Mouse (Mus musculus): Measurements from ENCODE around the gene Mthfs. TPM values are rescaled to one million over a fixed set of nuclear protein-coding genes. Genes with fewer than 3 reads are reported as not detected.
"Not testable (repeated sequence)": the region's sequence is repeated elsewhere in the genome, so short reads cannot be mapped to it uniquely, and the experiment has no call there.

Gene Mthfs
- 13.2 and 14.5 TPM in 2 replicates for polyA plus RNA-seq (2016; fragmentation: Nextera tagmentation; extraction: Ambion mirVana)

- not testable (repeated sequence) for H3K9me3 ChIP-seq (replicated peaks); H3K36me3 ChIP-seq; H3K27me3 ChIP-seq (replicated peaks); H3K4me1 ChIP-seq
- H3K27ac ChIP-seq = peak within 1 kb of the TSS; percentile 76; the same call in 1 of the 2 replicates
- peak within 1 kb of the TSS; percentile 56 for H3K4me2 ChIP-seq
- 20% methylated on average over 10 of the region's 12 CpGs for WGBS (ENCODE audit: insufficient replicate concordance)
- peak; percentile 35 for ATAC-seq
- H3K4me3 ChIP-seq = peak within 1 kb of the TSS; percentile 47
- peak within 1 kb of the TSS; percentile 35; the same call in 1 of the 2 replicates for H3K9ac ChIP-seq
These were observed at the start of gene Mthfs for GRCm38 (mm10) chr9:89210353-89211064. Gene Mthfs, plus strand, starts transcription at chr9:89210676.

GRCm38 (mm10) chr9:89172539-89172938 lies 37.9 kb upstream of the Mthfs start:
- H3K4me2 ChIP-seq; H3K36me3 ChIP-seq; H3K27ac ChIP-seq; H3K4me1 ChIP-seq; H3K4me3 ChIP-seq; H3K27me3 ChIP-seq (replicated peaks); H3K9me3 ChIP-seq (replicated peaks); ATAC-seq; H3K9ac ChIP-seq: not testable (repeated sequence)

GRCm38 (mm10) chr9:89178833-89179232 lies 31.6 kb upstream of the Mthfs start:
- not testable (repeated sequence) for H3K27ac ChIP-seq; H3K4me2 ChIP-seq; H3K4me3 ChIP-seq; H3K4me1 ChIP-seq; ATAC-seq; H3K9me3 ChIP-seq (replicated peaks); H3K27me3 ChIP-seq (replicated peaks); H3K9ac ChIP-seq; H3K36me3 ChIP-seq
- 28% methylated on average over 2 of the region's 3 CpGs for WGBS (ENCODE audit: insufficient replicate concordance)

- H3K4me2 ChIP-seq; H3K27ac ChIP-seq; H3K9me3 ChIP-seq (replicated peaks); H3K36me3 ChIP-seq; H3K27me3 ChIP-seq (replicated peaks); H3K4me1 ChIP-seq; H3K9ac ChIP-seq; H3K4me3 ChIP-seq; ATAC-seq: not testable (repeated sequence)
- whole genome bisulfite sequencing (ENCODE audit: insufficient replicate concordance) = 41% methylated on average over 4 of the region's 4 CpGs
These were observed 31.0 kb upstream of the Mthfs start for GRCm38 (mm10) chr9:89179469-89179868.

GRCm38 (mm10) chr9:89187006-89187405 lies 23.5 kb upstream of the Mthfs start:
- not testable (repeated sequence) for H3K4me3 ChIP-seq; H3K9ac ChIP-seq; H3K9me3 ChIP-seq (replicated peaks); H3K4me2 ChIP-seq; H3K27ac ChIP-seq; ATAC-seq; H3K4me1 ChIP-seq; H3K27me3 ChIP-seq (replicated peaks); H3K36me3 ChIP-seq
- 54% methylated on average over 15 of the region's 15 CpGs for WGBS (ENCODE audit: insufficient replicate concordance)

- H3K4me2 ChIP-seq; H3K4me3 ChIP-seq; H3K4me1 ChIP-seq; H3K27ac ChIP-seq; ATAC-seq; H3K36me3 ChIP-seq; H3K9me3 ChIP-seq (replicated peaks); H3K27me3 ChIP-seq (replicated peaks); H3K9ac ChIP-seq: not testable (repeated sequence)
These were observed 15.0 kb upstream of the Mthfs start for GRCm38 (mm10) chr9:89195483-89195882.

- not testable (repeated sequence) for ATAC-seq; H3K9ac ChIP-seq; H3K36me3 ChIP-seq; H3K4me2 ChIP-seq; H3K27ac ChIP-seq; H3K9me3 ChIP-seq (replicated peaks); H3K4me3 ChIP-seq; H3K4me1 ChIP-seq; H3K27me3 ChIP-seq (replicated peaks)
- WGBS (ENCODE audit: insufficient replicate concordance) = 57% methylated on average over 1 of the region's 1 CpGs
These were observed 13.0 kb upstream of the Mthfs start for GRCm38 (mm10) chr9:89197509-89197908.

GRCm38 (mm10) chr9:89198349-89198748 lies 12.1 kb upstream of the Mthfs start:
- not testable (repeated sequence) for H3K4me3 ChIP-seq; H3K27ac ChIP-seq; H3K27me3 ChIP-seq (replicated peaks); H3K9ac ChIP-seq; H3K4me2 ChIP-seq; H3K36me3 ChIP-seq; H3K9me3 ChIP-seq (replicated peaks); ATAC-seq; H3K4me1 ChIP-seq
- 61% methylated on average over 3 of the region's 3 CpGs for WGBS (ENCODE audit: insufficient replicate concordance)

GRCm38 (mm10) chr9:89198969-89199416 lies 11.5 kb upstream of the Mthfs start, which contains the start of the genes Bcl2a1b and Gm29094:
Gene Bcl2a1b, plus strand, starts transcription at chr9:89199209.
Gene Gm29094, plus strand, starts transcription at chr9:89199379.
- H3K27ac ChIP-seq; H3K4me3 ChIP-seq; H3K9ac ChIP-seq; H3K4me2 ChIP-seq; H3K4me1 ChIP-seq; H3K27me3 ChIP-seq (replicated peaks); H3K9me3 ChIP-seq (replicated peaks); ATAC-seq; H3K36me3 ChIP-seq: not testable (repeated sequence)
- WGBS (ENCODE audit: insufficient replicate concordance) = 35% methylated on average over 5 of the region's 5 CpGs

- H3K9me3 ChIP-seq (replicated peaks); H3K9ac ChIP-seq; H3K27me3 ChIP-seq (replicated peaks); H3K27ac ChIP-seq; H3K4me1 ChIP-seq; H3K36me3 ChIP-seq; H3K4me3 ChIP-seq; H3K4me2 ChIP-seq; ATAC-seq: not testable (repeated sequence)
These were observed 8.2 kb upstream of the Mthfs start for GRCm38 (mm10) chr9:89202256-89202655.

- WGBS (ENCODE audit: insufficient replicate concordance) = 59% methylated on average over 1 of the region's 1 CpGs
These were observed 1.5 kb upstream of the Mthfs start for GRCm38 (mm10) chr9:89208939-89209338.

GRCm38 (mm10) chr9:89211065-89211858 lies 786 bp downstream of the Mthfs start:
- H3K9me3 ChIP-seq (replicated peaks); H3K4me1 ChIP-seq; H3K36me3 ChIP-seq; H3K27me3 ChIP-seq (replicated peaks): not testable (repeated sequence)
- Histone ChIP-seq H3K9ac (peak overlapping the region; percentile 35; the same call in 1 of the 2 replicates), H3K4me2 (peak overlapping the region; percentile 56), H3K4me3 (peak overlapping the region; percentile 47), H3K27ac (peak overlapping the region; percentile 76; the same call in 1 of the 2 replicates)
- WGBS (ENCODE audit: insufficient replicate concordance) = 6% methylated on average over 8 of the region's 44 CpGs
- peak; percentile 95 for ATAC-seq

More at GRCm38 (mm10) chr9:89208939-89209338, 1.5 kb upstream of the Mthfs start:
- H3K4me1 ChIP-seq; H3K4me2 ChIP-seq; H3K27ac ChIP-seq; H3K9me3 ChIP-seq (replicated peaks); H3K27me3 ChIP-seq (replicated peaks); ATAC-seq; H3K9ac ChIP-seq; H3K4me3 ChIP-seq; H3K36me3 ChIP-seq: not testable (repeated sequence)
